Mouse (Mus musculus) frontal cortex, postnatal 10 days (tissue): ENCODE results near the gene Pdcd1lg2.

Experiments used
- DNase-seq, 2 experiments: peaks; one replicate each; pipeline ENCODE4 v3.0.0; 2022; ENCODE audit warnings: low spot score in 2 of 2, mixed read lengths in 1 of 2

Pdcd1lg2 gene

GRCm38 (mm10) chr19:29410619-29411018 lies at the start of gene Pdcd1lg2:
Pdcd1lg2 (plus strand) TSS chr19:29410919.
- no peak for DNase-seq

- peak; percentile 87 for DNase-seq
These were observed 49.1 kb upstream of the Pdcd1lg2 start for GRCm38 (mm10) chr19:29361468-29362130.

GRCm38 (mm10) chr19:29362173-29362930 lies 48.4 kb upstream of the Pdcd1lg2 start:
- no peak for DNase-seq

GRCm38 (mm10) chr19:29363557-29363956 lies 47.2 kb upstream of the Pdcd1lg2 start:
- DNase-seq, result no peak

- DNase-seq, result no peak
These were observed 46.6 kb upstream of the Pdcd1lg2 start for GRCm38 (mm10) chr19:29364076-29364475.

- DNase-seq, result no peak
These were observed 45.6 kb upstream of the Pdcd1lg2 start for GRCm38 (mm10) chr19:29365105-29365504.

GRCm38 (mm10) chr19:29366226-29366968 lies 44.3 kb upstream of the Pdcd1lg2 start:
- DNase-seq, result no peak

GRCm38 (mm10) chr19:29366969-29367622 lies 43.6 kb upstream of the Pdcd1lg2 start, which contains the start of the genes Plgrkt and Cd274:
Plgrkt (minus strand) TSS chr19:29367390.
Cd274 (plus strand) TSS chr19:29367455.
- peak; percentile 24 to 32 for DNase-seq

GRCm38 (mm10) chr19:29368041-29368440 lies 42.7 kb upstream of the Pdcd1lg2 start:
- no peak for DNase-seq

GRCm38 (mm10) chr19:29368671-29369309 lies 41.9 kb upstream of the Pdcd1lg2 start:
- DNase-seq, result no peak

GRCm38 (mm10) chr19:29370112-29370511 lies 40.6 kb upstream of the Pdcd1lg2 start:
- DNase-seq, result no peak

- no peak for DNase-seq
These were observed 40.0 kb upstream of the Pdcd1lg2 start for GRCm38 (mm10) chr19:29370545-29371283.

- DNase-seq, result no peak
These were observed 39.2 kb upstream of the Pdcd1lg2 start for GRCm38 (mm10) chr19:29371284-29372081.

GRCm38 (mm10) chr19:29372138-29372537 lies 38.6 kb upstream of the Pdcd1lg2 start:
- DNase-seq, result no peak

- no peak for DNase-seq
These were observed 38.1 kb upstream of the Pdcd1lg2 start for GRCm38 (mm10) chr19:29372621-29373020.

GRCm38 (mm10) chr19:29373438-29373837 lies 37.3 kb upstream of the Pdcd1lg2 start:
- no peak for DNase-seq

- no peak for DNase-seq
These were observed 35.8 kb upstream of the Pdcd1lg2 start for GRCm38 (mm10) chr19:29374947-29375346.

- DNase-seq, result no peak
These were observed 34.3 kb upstream of the Pdcd1lg2 start for GRCm38 (mm10) chr19:29376382-29376781.

GRCm38 (mm10) chr19:29379839-29380603 lies 30.7 kb upstream of the Pdcd1lg2 start:
- DNase-seq, result no peak
